Mouse (Mus musculus): ENCODE results near the gene Uck2. TPM values are rescaled to one million over a fixed set of nuclear protein-coding genes. Genes with fewer than 3 reads are reported as not detected.

Uck2 gene
- polyA plus RNA-seq, 1 experiment = 66.7 TPM

DNA sequence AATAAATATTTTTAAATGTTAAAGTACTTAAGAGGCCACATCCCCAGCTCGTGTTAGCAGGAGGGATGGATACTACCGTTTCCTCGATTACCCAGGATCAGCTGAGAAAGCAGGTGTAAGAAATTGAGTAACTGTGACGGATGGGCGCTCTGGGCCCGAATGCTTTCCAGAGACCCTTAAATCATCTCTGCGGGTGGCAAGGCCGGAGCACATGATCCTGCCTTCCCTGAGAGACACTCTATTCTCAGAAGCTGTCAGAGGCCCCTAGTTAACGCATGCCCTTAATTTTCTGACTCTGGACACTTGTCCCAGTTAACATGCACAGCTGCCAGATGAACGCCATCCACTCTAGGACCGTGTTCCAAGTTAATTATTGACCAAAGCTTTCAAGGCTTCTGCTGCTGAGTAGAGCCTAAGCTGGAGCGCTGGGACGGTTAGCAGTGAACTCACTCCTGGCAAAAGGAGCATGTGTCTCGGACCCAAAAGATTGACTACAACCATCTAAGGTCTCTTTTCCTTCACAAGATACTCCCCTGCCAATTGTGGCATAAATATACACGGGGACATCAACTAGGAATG, 28.3 kb downstream of the Uck2 start:
- no peaks in the 10 kb centered on the region for H3K27me3 ChIP-seq (ENCODE audit: control insufficient read depth, insufficient read depth, insufficient read length)
- peaks cover 91% of the 10 kb centered on the region for H3K79me2 ChIP-seq (ENCODE audit: control insufficient read depth, insufficient read depth)
- no peak overlapping the region for H3K4me2 ChIP-seq (ENCODE audit: low read depth)
- H3ac ChIP-seq (ENCODE audit: control insufficient read depth, insufficient read length) = no peak overlapping the region
- TF ChIP-seq MAX (IDR thresholded peaks at IDR 0.05; ENCODE audit: low read depth) (no peak), MYOG (IDR thresholded peaks at IDR 0.05; ENCODE audit: control insufficient read depth in 1 of 3, insufficient read depth in 1 of 3, insufficient read length in 2 of 3, low read depth in 2 of 3) (no peak), E2F4 (IDR thresholded peaks at IDR 0.05; ENCODE audit: insufficient read depth) (no peak), SRF (IDR thresholded peaks at IDR 0.05; ENCODE audit: control insufficient read depth, insufficient read length, low read depth) (no peak), POLR2A (IDR thresholded peaks at IDR 0.05; ENCODE audit: insufficient read length, low read depth) (no peak), TCF3 (IDR thresholded peaks at IDR 0.05; ENCODE audit: insufficient read length, low read depth) (no peak), TCF12 (IDR thresholded peaks at IDR 0.05; ENCODE audit: insufficient read depth, poor library complexity, severe bottlenecking) (no peak), REST (IDR thresholded peaks at IDR 0.05; ENCODE audit: insufficient read depth, insufficient read length) (no peak), MYOD1 (IDR thresholded peaks at IDR 0.05; ENCODE audit: control insufficient read depth in 1 of 3, insufficient read length in 2 of 3, low read depth in 2 of 3) (no peak), CEBPB (IDR thresholded peaks at IDR 0.05; ENCODE audit: insufficient read depth, poor library complexity, severe bottlenecking) (no peak), USF1 (IDR thresholded peaks at IDR 0.05; ENCODE audit: low read depth) (no peak), POLR2AphosphoS2 (IDR thresholded peaks at IDR 0.05; ENCODE audit: insufficient read length, low read depth) (no peak)
- no peaks in the 10 kb centered on the region for H3K36me3 ChIP-seq (ENCODE audit: control insufficient read depth, insufficient read depth)
- no peak overlapping the region for H3K4me3 ChIP-seq

DNA sequence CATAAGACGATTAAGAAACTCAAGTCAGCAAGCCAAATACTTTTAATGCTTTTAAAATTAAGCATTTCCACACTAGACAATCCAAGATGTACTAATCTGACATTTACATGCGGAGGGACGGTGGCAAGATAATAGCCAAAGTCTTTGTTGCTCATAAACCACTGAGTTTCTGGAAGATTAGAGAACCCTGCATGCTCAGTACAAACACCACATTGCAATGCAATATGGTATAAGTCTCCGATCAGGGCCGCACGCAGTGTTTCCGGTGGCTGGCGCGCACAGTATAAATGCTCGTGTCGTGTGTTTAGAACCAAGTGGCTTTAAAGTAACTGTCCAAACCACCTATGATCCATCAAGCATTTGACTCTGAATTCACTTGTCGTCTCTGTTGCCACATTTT, 31.5 kb downstream of the Uck2 start:
- TF ChIP-seq TCF3 (IDR thresholded peaks at IDR 0.05; ENCODE audit: insufficient read length, low read depth) (no peak), CEBPB (IDR thresholded peaks at IDR 0.05; ENCODE audit: insufficient read depth, poor library complexity, severe bottlenecking) (no peak), POLR2A (IDR thresholded peaks at IDR 0.05; ENCODE audit: insufficient read length, low read depth) (no peak), MYOG (IDR thresholded peaks at IDR 0.05; ENCODE audit: control insufficient read depth in 1 of 3, insufficient read depth in 1 of 3, insufficient read length in 2 of 3, low read depth in 2 of 3) (no peak), MYOD1 (IDR thresholded peaks at IDR 0.05; ENCODE audit: control insufficient read depth in 1 of 3, insufficient read length in 2 of 3, low read depth in 2 of 3) (no peak), REST (IDR thresholded peaks at IDR 0.05; ENCODE audit: insufficient read depth, insufficient read length) (no peak), POLR2AphosphoS2 (IDR thresholded peaks at IDR 0.05; ENCODE audit: insufficient read length, low read depth) (no peak), TCF12 (IDR thresholded peaks at IDR 0.05; ENCODE audit: insufficient read depth, poor library complexity, severe bottlenecking) (no peak), USF1 (IDR thresholded peaks at IDR 0.05; ENCODE audit: low read depth) (no peak), MAX (IDR thresholded peaks at IDR 0.05; ENCODE audit: low read depth) (no peak), SRF (IDR thresholded peaks at IDR 0.05; ENCODE audit: control insufficient read depth, insufficient read length, low read depth) (no peak), E2F4 (IDR thresholded peaks at IDR 0.05; ENCODE audit: insufficient read depth) (no peak)
- Histone ChIP-seq H3K36me3 (ENCODE audit: control insufficient read depth, insufficient read depth) (no peaks in the 10 kb centered on the region), H3K4me3 (no peak overlapping the region), H3K27me3 (ENCODE audit: control insufficient read depth, insufficient read depth, insufficient read length) (no peaks in the 10 kb centered on the region), H3K4me2 (ENCODE audit: low read depth) (no peak overlapping the region), H3ac (ENCODE audit: control insufficient read depth, insufficient read length) (no peak overlapping the region), H3K79me2 (ENCODE audit: control insufficient read depth, insufficient read depth) (peaks cover 92% of the 10 kb centered on the region)

DNA sequence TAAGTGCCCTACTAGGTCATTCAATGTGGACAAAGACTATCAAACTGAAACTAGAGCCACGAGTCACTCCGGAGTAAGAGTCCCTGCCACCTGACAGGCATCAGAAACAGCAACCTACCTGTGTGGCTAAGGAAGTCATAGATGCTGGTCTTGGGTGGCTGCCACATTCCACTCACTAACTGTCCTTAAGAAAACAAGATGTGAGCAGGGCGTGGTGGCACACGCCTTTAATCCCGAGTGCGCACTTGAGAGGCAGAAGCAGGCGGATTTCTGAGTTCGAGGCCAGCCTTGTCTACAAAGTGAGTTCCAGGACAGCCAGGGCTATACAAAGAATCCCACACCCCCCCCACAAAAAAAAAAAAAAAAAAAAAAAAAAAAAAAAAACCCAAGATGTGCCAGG, 35.2 kb downstream of the Uck2 start:
- H3K36me3 ChIP-seq (ENCODE audit: control insufficient read depth, insufficient read depth) = no peaks in the 10 kb centered on the region
- no peak overlapping the region for H3K4me2 ChIP-seq (ENCODE audit: low read depth)
- H3ac ChIP-seq (ENCODE audit: control insufficient read depth, insufficient read length) = no peak overlapping the region
- no peak overlapping the region for H3K4me3 ChIP-seq
- TF ChIP-seq MYOD1 (IDR thresholded peaks at IDR 0.05; ENCODE audit: control insufficient read depth in 1 of 3, insufficient read length in 2 of 3, low read depth in 2 of 3) (no peak), E2F4 (IDR thresholded peaks at IDR 0.05; ENCODE audit: insufficient read depth) (no peak), POLR2AphosphoS2 (IDR thresholded peaks at IDR 0.05; ENCODE audit: insufficient read length, low read depth) (no peak), POLR2A (IDR thresholded peaks at IDR 0.05; ENCODE audit: insufficient read length, low read depth) (no peak), SRF (IDR thresholded peaks at IDR 0.05; ENCODE audit: control insufficient read depth, insufficient read length, low read depth) (no peak), USF1 (IDR thresholded peaks at IDR 0.05; ENCODE audit: low read depth) (no peak), CEBPB (IDR thresholded peaks at IDR 0.05; ENCODE audit: insufficient read depth, poor library complexity, severe bottlenecking) (no peak), MAX (IDR thresholded peaks at IDR 0.05; ENCODE audit: low read depth) (no peak), MYOG (IDR thresholded peaks at IDR 0.05; ENCODE audit: control insufficient read depth in 1 of 3, insufficient read depth in 1 of 3, insufficient read length in 2 of 3, low read depth in 2 of 3) (no peak), TCF3 (IDR thresholded peaks at IDR 0.05; ENCODE audit: insufficient read length, low read depth) (no peak), TCF12 (IDR thresholded peaks at IDR 0.05; ENCODE audit: insufficient read depth, poor library complexity, severe bottlenecking) (no peak), REST (IDR thresholded peaks at IDR 0.05; ENCODE audit: insufficient read depth, insufficient read length) (no peak)
- H3K79me2 ChIP-seq (ENCODE audit: control insufficient read depth, insufficient read depth) = peaks cover 95% of the 10 kb centered on the region
- H3K27me3 ChIP-seq (ENCODE audit: control insufficient read depth, insufficient read depth, insufficient read length) = no peaks in the 10 kb centered on the region

DNA sequence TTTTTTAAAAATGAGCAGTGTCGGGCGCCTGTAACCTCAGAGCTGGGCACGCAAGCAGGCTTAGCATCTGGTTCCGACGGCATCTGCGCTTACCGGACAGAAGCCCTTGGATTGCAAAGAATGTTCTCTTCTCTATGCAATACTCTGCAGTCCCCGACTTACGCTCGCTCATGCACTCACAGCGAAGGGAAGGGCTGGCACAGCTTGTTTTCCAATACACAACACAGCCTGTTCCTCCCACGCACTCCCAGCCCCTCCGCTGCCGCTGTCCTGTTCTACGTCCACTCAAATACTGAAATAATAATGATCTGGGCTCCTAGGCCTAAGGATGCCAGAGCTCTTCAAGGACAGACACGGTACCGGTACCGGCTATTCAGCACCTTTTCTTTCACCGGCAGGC, 35.9 kb downstream of the Uck2 start:
- no peaks in the 10 kb centered on the region for H3K36me3 ChIP-seq (ENCODE audit: control insufficient read depth, insufficient read depth)
- peaks cover 95% of the 10 kb centered on the region for H3K79me2 ChIP-seq (ENCODE audit: control insufficient read depth, insufficient read depth)
- no peak overlapping the region for H3K4me2 ChIP-seq (ENCODE audit: low read depth)
- no peak overlapping the region for H3K4me3 ChIP-seq
- H3K27me3 ChIP-seq (ENCODE audit: control insufficient read depth, insufficient read depth, insufficient read length) = no peaks in the 10 kb centered on the region
- no peak overlapping the region for H3ac ChIP-seq (ENCODE audit: control insufficient read depth, insufficient read length)
- TF ChIP-seq POLR2AphosphoS2 (IDR thresholded peaks at IDR 0.05; ENCODE audit: insufficient read length, low read depth) (no peak), MAX (IDR thresholded peaks at IDR 0.05; ENCODE audit: low read depth) (no peak)

DNA sequence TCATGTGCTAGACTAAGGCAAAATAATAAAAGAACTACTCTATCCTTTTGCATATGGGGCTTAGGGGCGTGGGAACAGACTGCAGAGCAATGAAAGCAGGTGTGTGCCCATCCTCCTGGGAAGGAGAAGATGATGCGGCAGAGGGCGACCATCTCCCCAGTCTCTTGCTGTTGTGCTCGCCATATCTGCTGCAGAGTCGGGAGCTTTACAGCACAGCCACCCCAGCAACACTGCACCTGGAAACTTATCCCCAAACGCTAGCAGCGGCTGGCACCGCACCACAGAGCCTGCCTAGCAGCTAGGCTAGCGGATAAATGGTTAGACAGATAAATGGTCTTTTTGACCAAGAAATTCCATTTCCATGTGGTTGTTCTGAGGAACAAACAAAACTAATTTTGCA, 37.2 kb downstream of the Uck2 start:
- H3ac ChIP-seq (ENCODE audit: control insufficient read depth, insufficient read length) = no peak overlapping the region
- peaks cover 96% of the 10 kb centered on the region for H3K79me2 ChIP-seq (ENCODE audit: control insufficient read depth, insufficient read depth)
- no peaks in the 10 kb centered on the region for H3K27me3 ChIP-seq (ENCODE audit: control insufficient read depth, insufficient read depth, insufficient read length)
- peak overlapping the region; percentile 12 for H3K4me2 ChIP-seq (ENCODE audit: low read depth)
- TF ChIP-seq E2F4 (IDR thresholded peaks at IDR 0.05; ENCODE audit: insufficient read depth) = no peak
- TF ChIP-seq MYOG (IDR thresholded peaks at IDR 0.05; ENCODE audit: control insufficient read depth in 1 of 3, insufficient read depth in 1 of 3, insufficient read length in 2 of 3, low read depth in 2 of 3) = no peak
- no peak for TF ChIP-seq REST (IDR thresholded peaks at IDR 0.05; ENCODE audit: insufficient read depth, insufficient read length)
- TF ChIP-seq MAX (IDR thresholded peaks at IDR 0.05; ENCODE audit: low read depth) = no peak
- no peak for TF ChIP-seq TCF12 (IDR thresholded peaks at IDR 0.05; ENCODE audit: insufficient read depth, poor library complexity, severe bottlenecking)
- TF ChIP-seq POLR2A (IDR thresholded peaks at IDR 0.05; ENCODE audit: insufficient read length, low read depth) = no peak
- no peak for TF ChIP-seq SRF (IDR thresholded peaks at IDR 0.05; ENCODE audit: control insufficient read depth, insufficient read length, low read depth)
- no peak for TF ChIP-seq MYOD1 (IDR thresholded peaks at IDR 0.05; ENCODE audit: control insufficient read depth in 1 of 3, insufficient read length in 2 of 3, low read depth in 2 of 3)
- TF ChIP-seq CEBPB (IDR thresholded peaks at IDR 0.05; ENCODE audit: insufficient read depth, poor library complexity, severe bottlenecking) = no peak
- no peak for TF ChIP-seq USF1 (IDR thresholded peaks at IDR 0.05; ENCODE audit: low read depth)
- no peak for TF ChIP-seq POLR2AphosphoS2 (IDR thresholded peaks at IDR 0.05; ENCODE audit: insufficient read length, low read depth)
- no peak for TF ChIP-seq TCF3 (IDR thresholded peaks at IDR 0.05; ENCODE audit: insufficient read length, low read depth)
- no peak overlapping the region for H3K4me3 ChIP-seq
- H3K36me3 ChIP-seq (ENCODE audit: control insufficient read depth, insufficient read depth) = no peaks in the 10 kb centered on the region
